Mouse (Mus musculus) heart, embryonic 13.5 days (tissue): ENCODE measurements around the gene Smg7. TPM values are rescaled to one million over a fixed set of nuclear protein-coding genes. Genes with fewer than 3 reads are reported as not detected.
A peak's percentile ranks its signal among the peaks of the same experiment; 100 is the strongest.
"Not testable (repeated sequence)": the region's sequence is repeated elsewhere in the genome, so short reads cannot be mapped to it uniquely, and the experiment has no call there.

Experiments used
- ATAC-seq: fragments of 200-750 bp; cut with Nextera tagmentation; 2 replicates; pipeline ENCODE4 v1.8.0; 2017; ENCODE audit warnings: moderate TSS enrichment; ENCODE audit not compliant: insufficient number of reproducible peaks, low FRiP score, low TSS enrichment; ENCODE audit errors: extremely low read depth
- H3K27ac ChIP-seq: fragments of 300-500 bp; sonication (generic); replicated peaks from 2 replicates; pipeline ENCODE4 v1.5.1; 2015; ENCODE audit warnings: moderate library complexity, mild to moderate bottlenecking, inconsistent platforms
- H3K27me3 ChIP-seq: fragments of 300-500 bp; sonication (generic); replicated peaks from 2 replicates; pipeline ENCODE4 v1.6.1; 2015; ENCODE audit warnings: mild to moderate bottlenecking, inconsistent platforms
- H3K36me3 ChIP-seq: fragments of 300-500 bp; sonication (generic); 2 replicates; pipeline ENCODE4 v1.6.1; 2015; ENCODE audit warnings: mild to moderate bottlenecking, inconsistent platforms
- H3K4me1 ChIP-seq: fragments of 300-500 bp; sonication (generic); 2 replicates; pipeline ENCODE4 v1.6.1; 2015; ENCODE audit warnings: inconsistent platforms
- H3K4me2 ChIP-seq: fragments of 300-500 bp; sonication (generic); 2 replicates; pipeline ENCODE4 v1.6.1; 2015; ENCODE audit warnings: inconsistent platforms, mild to moderate bottlenecking, moderate library complexity
- H3K4me3 ChIP-seq: fragments of 300-500 bp; sonication (generic); 2 replicates; pipeline ENCODE4 v1.5.1; 2015; ENCODE audit warnings: moderate library complexity, mild to moderate bottlenecking, inconsistent platforms
- H3K9ac ChIP-seq: fragments of 300-500 bp; sonication (generic); 2 replicates; pipeline ENCODE4 v1.6.1; 2015; ENCODE audit warnings: inconsistent platforms, mild to moderate bottlenecking, moderate library complexity
- H3K9me3 ChIP-seq: fragments of 300-500 bp; sonication (generic); 2 replicates; pipeline ENCODE4 v1.6.1; 2016; ENCODE audit warnings: inconsistent platforms
- WGBS: fragments of 180-500 bp; shearing (Covaris S2); methylation state at CpG from one replicate; pipeline ENCODE4 v1.1.7; 2015; ENCODE audit warnings: mixed read lengths; 5-methylcytosine and 5-hydroxymethylcytosine counted together
- polyA plus RNA-seq: library from polyadenylated mRNA; unstranded; fragments of >200 nt; fragmentation: Nextera tagmentation; extraction: Ambion mirVana; gene quantifications from 2 replicates; pipeline ENCODE4 v1.2.1, GENCODE M21; 2015

The Smg7 gene
- polyA plus RNA-seq, 1 experiment from 2014 or later = 22.4 TPM

DNA sequence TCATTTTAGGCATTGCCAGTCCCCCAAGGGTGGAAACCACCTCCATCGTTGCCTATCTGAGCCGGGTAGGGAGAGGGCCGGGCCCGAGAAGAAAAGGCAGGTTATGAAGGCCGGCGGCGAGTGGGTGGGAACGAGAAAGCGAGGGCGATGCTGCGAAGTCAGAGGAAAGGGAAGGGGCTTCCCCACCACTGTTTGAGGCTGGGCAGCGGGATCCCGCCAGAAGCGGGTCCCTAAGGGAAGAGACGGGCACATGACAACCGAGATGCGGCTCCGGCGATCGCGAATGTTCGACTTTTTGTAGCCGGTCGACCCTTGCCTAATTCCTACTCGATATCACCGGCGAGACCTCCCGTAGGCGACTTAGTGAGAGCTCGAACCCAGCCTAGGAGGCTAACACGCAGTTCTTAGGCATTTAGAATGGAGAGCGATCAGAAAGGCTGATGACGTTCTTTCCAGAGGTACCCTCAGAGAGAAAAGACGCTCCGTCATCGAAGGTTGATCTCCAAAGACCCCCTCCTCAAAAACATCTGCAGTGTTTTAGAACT, 1.2 kb upstream of the Smg7 start:
- no peaks in the 10 kb centered on the region for H3K9me3 ChIP-seq
- H3K27me3 ChIP-seq = no peaks in the 10 kb centered on the region
- peak overlapping the region; percentile 96 for H3K4me3 ChIP-seq
- H3K4me2 ChIP-seq = peak overlapping the region; percentile 100
- H3K4me1 ChIP-seq = peaks cover 29% of the 10 kb centered on the region
- H3K9ac ChIP-seq = peak overlapping the region; percentile 99
- WGBS = under 1% methylated on average over 36 of the region's 36 CpGs
- H3K36me3 ChIP-seq = no peaks in the 10 kb centered on the region
- no peak for ATAC-seq
- H3K27ac ChIP-seq = peak overlapping the region; percentile 99

DNA sequence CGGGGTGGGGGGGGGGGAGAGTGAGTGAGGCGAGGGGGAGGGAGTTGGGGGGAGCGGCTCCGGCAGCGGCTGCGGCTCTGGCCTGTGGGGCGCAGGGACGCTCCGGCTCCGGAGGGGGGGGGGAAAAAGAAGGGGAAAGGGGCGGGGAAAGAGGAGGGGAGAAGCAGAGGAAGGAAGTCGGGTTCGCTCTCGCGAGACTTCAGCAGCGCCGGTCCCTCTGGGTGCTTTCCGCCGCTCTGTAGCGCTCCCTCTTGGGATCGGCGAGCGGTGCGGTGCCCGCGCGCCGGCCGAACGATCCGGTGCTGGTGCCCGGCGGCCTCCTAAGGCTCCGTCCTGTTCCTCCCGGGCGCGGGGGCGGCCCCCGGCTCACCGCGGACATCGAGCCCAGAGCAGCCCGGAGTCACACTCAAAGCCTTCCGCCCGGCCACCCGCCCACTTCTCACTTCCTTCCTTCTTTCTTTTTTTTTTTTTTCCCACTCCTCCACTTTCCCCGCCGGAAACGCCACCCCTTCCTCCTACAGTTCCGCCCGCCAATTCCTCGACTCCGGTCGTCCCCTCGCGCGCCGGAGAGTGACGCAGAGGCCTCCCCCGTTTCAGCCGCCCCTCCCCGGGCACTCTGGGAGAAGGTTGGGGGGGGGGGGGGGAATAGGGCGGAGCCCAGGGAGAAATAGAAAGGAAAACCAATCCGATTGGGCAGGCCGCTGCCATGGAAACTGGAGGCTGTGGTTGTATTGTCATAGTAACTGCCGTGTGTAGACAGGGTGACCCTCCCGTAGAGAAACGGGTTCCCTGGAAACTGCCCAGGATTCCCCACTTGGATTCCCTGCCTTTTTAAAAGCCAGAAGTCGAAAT, 445 bp upstream of the Smg7 start:
- under 1% methylated on average over 57 of the region's 69 CpGs for WGBS
- Histone ChIP-seq H3K4me1 (peaks cover 29% of the 10 kb centered on the region), H3K27me3 (no peaks in the 10 kb centered on the region)

DNA sequence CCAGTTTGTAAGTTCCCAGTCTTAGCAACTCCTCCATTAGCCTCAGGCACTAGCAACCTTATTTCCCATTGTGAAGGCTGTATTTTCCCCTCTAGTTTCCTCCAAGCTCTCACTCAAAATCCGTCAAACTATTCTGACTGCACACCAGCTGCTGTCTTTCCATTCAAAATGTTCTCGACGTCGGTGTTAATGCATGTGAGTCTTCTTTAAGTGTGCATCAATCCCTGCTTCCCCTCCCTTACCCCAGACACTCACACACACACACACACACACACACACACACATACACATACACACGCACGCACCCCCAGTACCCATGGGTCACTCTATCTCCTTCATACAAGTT, 1.1 kb downstream of the Smg7 start:
- under 1% methylated on average over 6 of the region's 6 CpGs for WGBS
- Histone ChIP-seq H3K27ac (peak overlapping the region; percentile 99), H3K27me3 (no peaks in the 10 kb centered on the region), H3K4me2 (peak overlapping the region; percentile 72), H3K9me3 (no peaks in the 10 kb centered on the region), H3K4me1 (peaks cover 29% of the 10 kb centered on the region), H3K36me3 (no peaks in the 10 kb centered on the region; the same call in 1 of the 2 replicates), H3K4me3 (peak overlapping the region; percentile 96), H3K9ac (peak overlapping the region; percentile 99)
- no peak for ATAC-seq

More for the DNA sequence above, 445 bp upstream of the Smg7 start:
- peak overlapping the region; percentile 96 for H3K4me3 ChIP-seq
- no peaks in the 10 kb centered on the region for H3K9me3 ChIP-seq
- H3K36me3 ChIP-seq = no peaks in the 10 kb centered on the region; the same call in 1 of the 2 replicates
- H3K9ac ChIP-seq = peak overlapping the region; percentile 99
- H3K27ac ChIP-seq = peak overlapping the region; percentile 99
- peak overlapping the region; percentile 100 for H3K4me2 ChIP-seq
- ATAC-seq = peak; percentile 83

DNA sequence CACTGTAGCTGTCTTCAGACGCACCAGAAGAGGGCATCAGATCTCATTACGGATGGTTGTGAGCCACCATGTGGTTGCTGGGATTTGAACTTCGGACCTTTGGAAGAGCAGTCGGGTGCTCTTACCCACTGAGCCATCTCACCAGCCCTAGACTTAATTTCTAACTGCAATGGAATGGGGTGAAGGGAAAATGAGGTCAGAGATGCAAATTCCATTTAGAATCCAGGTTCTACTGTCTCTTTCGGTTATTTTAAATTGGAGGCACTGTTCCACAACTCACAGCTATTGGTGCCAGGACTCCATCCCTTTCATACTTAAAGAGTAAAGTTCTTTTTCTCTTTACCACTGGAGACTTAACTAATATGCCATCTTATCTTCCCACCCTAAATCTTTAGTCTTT, 14.4 kb downstream of the Smg7 start:
- not testable (repeated sequence) for ATAC-seq, H3K9ac ChIP-seq, H3K9me3 ChIP-seq, H3K4me1 ChIP-seq, H3K27me3 ChIP-seq, H3K27ac ChIP-seq, H3K36me3 ChIP-seq, H3K4me3 ChIP-seq, H3K4me2 ChIP-seq
- WGBS = 93% methylated on average over 4 of the region's 5 CpGs

DNA sequence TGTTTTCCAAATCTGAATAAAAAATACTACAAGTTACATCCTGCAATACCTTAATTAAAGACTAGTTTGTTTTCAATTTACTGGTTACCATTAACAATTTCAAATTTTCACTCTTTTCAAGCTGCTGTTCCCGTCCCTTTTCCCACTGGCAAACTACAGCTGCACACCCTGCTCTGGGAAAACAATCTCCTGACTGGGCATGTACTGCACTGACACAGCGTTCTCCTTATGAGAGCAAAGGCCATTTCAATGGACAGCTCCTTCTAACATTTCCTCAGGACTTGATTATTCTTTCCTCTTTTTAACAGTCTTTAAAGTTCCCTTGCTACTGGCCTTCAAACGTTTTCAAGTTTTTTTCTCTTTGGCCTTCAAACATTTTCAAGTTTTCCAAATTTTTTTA, 31.4 kb downstream of the Smg7 start:
- Histone ChIP-seq H3K9ac (no peak overlapping the region), H3K27ac (no peak overlapping the region), H3K4me3 (no peak overlapping the region), H3K36me3 (peaks cover 42% of the 10 kb centered on the region), H3K4me2 (no peak overlapping the region), H3K4me1 (peaks cover 9% of the 10 kb centered on the region), H3K9me3 (no peaks in the 10 kb centered on the region), H3K27me3 (no peaks in the 10 kb centered on the region)
- ATAC-seq = no peak
- WGBS = 63% methylated on average over 3 of the region's 3 CpGs

DNA sequence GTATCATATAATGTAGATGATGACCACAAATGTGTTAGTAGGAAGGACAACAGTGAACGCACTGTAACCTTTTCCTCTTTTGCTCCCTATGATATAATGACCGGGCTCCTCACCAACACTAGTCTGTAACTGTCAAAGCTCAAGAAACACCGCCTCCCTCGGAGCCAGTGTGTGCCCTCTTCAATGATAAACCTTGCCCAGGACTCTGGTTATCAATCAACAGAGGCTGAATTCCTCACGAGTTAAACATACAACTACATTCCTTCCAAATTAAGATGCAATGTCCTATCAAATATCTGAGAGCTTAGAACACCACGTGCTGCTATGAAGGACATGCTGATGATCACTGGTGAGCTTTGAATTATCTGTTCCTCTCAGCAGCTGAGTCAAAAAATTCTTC, 32.5 kb downstream of the Smg7 start:
- ATAC-seq = no peak
- Histone ChIP-seq H3K27ac (no peak overlapping the region), H3K27me3 (no peaks in the 10 kb centered on the region), H3K36me3 (peaks cover 47% of the 10 kb centered on the region), H3K9me3 (no peaks in the 10 kb centered on the region), H3K9ac (no peak overlapping the region), H3K4me2 (no peak overlapping the region), H3K4me3 (no peak overlapping the region), H3K4me1 (peaks cover 9% of the 10 kb centered on the region)
- WGBS = 48% methylated on average over 6 of the region's 6 CpGs

DNA sequence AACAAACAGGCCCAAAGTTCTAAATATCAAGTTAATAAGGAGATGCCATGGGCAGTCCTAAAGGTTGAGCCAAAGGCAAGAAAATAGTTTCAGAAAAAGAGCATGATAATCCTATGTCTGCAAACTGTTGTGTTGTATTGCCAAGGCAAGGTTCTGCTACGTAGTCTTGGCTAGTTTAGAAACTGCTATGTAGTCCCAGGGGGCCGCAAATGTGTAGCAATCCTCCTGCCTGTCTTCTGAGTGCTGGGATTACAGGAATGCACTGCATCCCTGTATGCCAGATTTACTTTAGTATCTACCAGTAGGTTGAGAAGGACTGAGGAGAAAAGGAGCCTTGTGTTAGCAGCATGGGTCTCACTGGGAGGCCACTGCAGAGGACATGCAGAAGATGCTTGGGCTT, 55.6 kb downstream of the Smg7 start:
- no peaks in the 10 kb centered on the region for H3K27me3 ChIP-seq
- no peak overlapping the region for H3K9ac ChIP-seq
- no peak overlapping the region for H3K4me3 ChIP-seq
- 93% methylated on average over 2 of the region's 2 CpGs for WGBS
- H3K4me1 ChIP-seq = 0 out of 2 replicates have a peak, but pooled peaks cover 4% of the 10 kb centered on the region
- no peak overlapping the region for H3K27ac ChIP-seq
- H3K9me3 ChIP-seq = no peaks in the 10 kb centered on the region
- H3K4me2 ChIP-seq = no peak overlapping the region
- ATAC-seq = no peak
- peaks cover 93% of the 10 kb centered on the region for H3K36me3 ChIP-seq

DNA sequence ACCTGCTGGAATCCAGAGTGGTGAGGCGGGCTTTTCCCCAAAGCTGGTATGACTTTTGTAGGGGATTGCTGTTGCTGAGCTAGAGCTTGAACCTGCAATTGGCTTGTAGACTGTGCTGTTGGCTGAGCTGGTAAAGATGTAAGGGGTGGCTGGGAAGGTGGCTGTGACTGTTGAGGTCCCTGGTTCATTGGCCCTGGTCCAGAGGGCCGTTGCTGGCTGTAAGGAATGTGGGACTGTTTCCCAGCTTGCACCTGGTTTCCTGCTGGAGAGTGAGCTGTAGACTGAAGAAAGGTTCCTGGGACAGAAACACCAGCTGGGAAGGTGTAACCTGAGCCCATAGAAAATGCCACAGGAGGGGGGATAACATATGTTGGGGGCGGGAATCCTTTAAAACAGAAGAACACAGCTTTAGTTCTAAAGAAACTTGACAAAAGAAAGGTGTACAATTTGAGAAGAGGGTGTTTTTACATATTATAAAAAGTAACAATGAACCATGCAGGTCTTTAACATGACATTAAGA, 57.2 kb downstream of the Smg7 start:
- H3K4me3 ChIP-seq = no peak overlapping the region
- no peak overlapping the region for H3K4me2 ChIP-seq
- no peak for ATAC-seq
- no peak overlapping the region for H3K9ac ChIP-seq
- H3K4me1 ChIP-seq = 0 out of 2 replicates have a peak, but pooled peaks cover 4% of the 10 kb centered on the region
- peaks cover 94% of the 10 kb centered on the region for H3K36me3 ChIP-seq
- no peaks in the 10 kb centered on the region for H3K27me3 ChIP-seq
- no peak overlapping the region for H3K27ac ChIP-seq
- WGBS = 77% methylated on average over 3 of the region's 3 CpGs
- H3K9me3 ChIP-seq = no peaks in the 10 kb centered on the region

DNA sequence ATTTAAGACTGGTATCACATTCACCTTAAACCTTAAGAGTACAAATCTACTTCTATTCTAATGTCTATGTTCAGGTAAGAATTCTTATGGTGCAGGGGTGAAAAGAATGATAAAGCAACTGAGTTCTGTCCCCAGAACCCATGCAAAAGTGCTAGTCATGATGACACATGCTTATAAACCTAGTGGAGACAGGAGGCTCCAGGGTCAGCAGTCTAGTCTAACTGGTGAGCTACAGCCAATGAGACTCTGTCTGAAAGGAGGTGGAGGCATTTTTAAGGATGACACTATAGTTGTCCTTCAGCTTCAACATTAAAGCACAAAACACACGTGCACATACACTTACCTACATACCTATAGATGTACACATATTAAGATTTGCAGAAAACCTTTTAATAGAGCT, 57.8 kb downstream of the Smg7 start:
- H3K9me3 ChIP-seq = no peaks in the 10 kb centered on the region
- H3K4me3 ChIP-seq = no peak overlapping the region
- WGBS = 92% methylated on average over 1 of the region's 1 CpGs
- no peak for ATAC-seq
- H3K27ac ChIP-seq = no peak overlapping the region
- peaks cover 97% of the 10 kb centered on the region for H3K36me3 ChIP-seq
- 0 out of 2 replicates have a peak, but pooled peaks cover 4% of the 10 kb centered on the region for H3K4me1 ChIP-seq
- H3K27me3 ChIP-seq = no peaks in the 10 kb centered on the region
- H3K4me2 ChIP-seq = no peak overlapping the region
- no peak overlapping the region for H3K9ac ChIP-seq

DNA sequence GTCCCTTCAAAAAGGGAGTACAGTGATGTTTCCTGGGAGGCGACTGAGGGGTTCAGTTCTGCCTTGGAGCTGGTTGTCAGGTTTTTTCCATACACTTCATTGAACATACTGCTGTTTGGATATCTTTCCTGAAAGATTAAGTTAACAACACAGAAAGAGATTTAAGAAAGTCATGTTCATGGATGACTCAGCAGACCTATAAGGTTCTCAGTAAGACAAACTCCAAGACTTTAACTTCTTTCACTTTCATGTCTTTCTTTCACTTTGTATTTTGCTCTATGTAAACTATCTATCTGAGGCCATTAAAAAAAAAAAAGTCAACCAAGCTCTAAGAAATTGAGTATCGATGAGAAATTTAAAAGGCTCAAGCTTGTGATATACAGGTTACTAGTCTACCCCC, 61.4 kb downstream of the Smg7 start:
- Histone ChIP-seq H3K4me2 (no peak overlapping the region), H3K27me3 (no peaks in the 10 kb centered on the region), H3K36me3 (peaks cover 95% of the 10 kb centered on the region), H3K4me1 (0 out of 2 replicates have a peak, but pooled peaks cover 4% of the 10 kb centered on the region), H3K4me3 (no peak overlapping the region), H3K9me3 (no peaks in the 10 kb centered on the region), H3K9ac (no peak overlapping the region), H3K27ac (no peak overlapping the region)
- ATAC-seq = no peak
- WGBS = 91% methylated on average over 2 of the region's 2 CpGs

DNA sequence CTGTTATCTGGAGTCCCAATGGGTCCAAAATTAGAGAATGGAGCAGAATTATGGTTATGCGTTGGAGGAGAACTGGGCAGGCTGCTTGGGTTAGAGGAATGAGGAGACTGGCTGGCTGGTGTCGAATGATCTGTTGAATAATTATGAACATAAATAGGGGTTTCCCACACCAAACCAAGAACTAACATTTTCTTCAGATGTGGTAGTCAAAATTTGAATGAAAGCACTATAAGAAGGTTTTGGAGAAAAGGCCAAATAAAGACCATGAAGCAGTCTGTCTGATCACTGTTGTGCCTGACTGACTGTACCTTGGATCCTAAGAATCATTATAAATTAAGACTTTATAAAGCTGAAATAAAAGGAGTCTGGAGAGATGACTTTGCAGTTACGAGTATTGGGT, 62.1 kb downstream of the Smg7 start:
- Histone ChIP-seq H3K9ac (no peak overlapping the region), H3K36me3 (peaks cover 95% of the 10 kb centered on the region), H3K4me3 (no peak overlapping the region), H3K4me1 (0 out of 2 replicates have a peak, but pooled peaks cover 2% of the 10 kb centered on the region), H3K4me2 (no peak overlapping the region), H3K27me3 (no peaks in the 10 kb centered on the region), H3K27ac (no peak overlapping the region), H3K9me3 (no peaks in the 10 kb centered on the region)
- 87% methylated on average over 3 of the region's 3 CpGs for WGBS
- no peak for ATAC-seq
